Mouse (Mus musculus): ENCODE measurements around the gene Pcbd2. TPM values are rescaled to one million over a fixed set of nuclear protein-coding genes. Genes with fewer than 3 reads are reported as not detected.

Gene Pcbd2
- polyA plus RNA-seq, 1 experiment = 30.1 TPM

- DNase-seq (ENCODE audit: extremely low spot score in 1 of 2, low spot score in 1 of 2) = no peak
Observed at GRCm38 (mm10) chr13:55733628-55734502, 6.7 kb downstream of the Pcbd2 start.

- no peak for DNase-seq (ENCODE audit: extremely low spot score in 1 of 2, low spot score in 1 of 2)
Observed at GRCm38 (mm10) chr13:55737885-55738284, 10.7 kb downstream of the Pcbd2 start.

- peak in 1 of 2 experiments; percentile 46 for DNase-seq (ENCODE audit: extremely low spot score in 1 of 2, low spot score in 1 of 2)
Observed at GRCm38 (mm10) chr13:55742306-55742705, 15.1 kb downstream of the Pcbd2 start.

GRCm38 (mm10) chr13:55754380-55754779 is 27.2 kb downstream of the Pcbd2 start:
- DNase-seq (ENCODE audit: extremely low spot score in 1 of 2, low spot score in 1 of 2) = no peak

- DNase-seq (ENCODE audit: extremely low spot score in 1 of 2, low spot score in 1 of 2) = no peak
Observed at GRCm38 (mm10) chr13:55756789-55757188, 29.6 kb downstream of the Pcbd2 start.

GRCm38 (mm10) chr13:55757645-55758044 is 30.5 kb downstream of the Pcbd2 start:
- no peak for DNase-seq (ENCODE audit: extremely low spot score in 1 of 2, low spot score in 1 of 2)

- DNase-seq (ENCODE audit: extremely low spot score in 1 of 2, low spot score in 1 of 2) = no peak
Observed at GRCm38 (mm10) chr13:55760576-55760975, 33.4 kb downstream of the Pcbd2 start.

GRCm38 (mm10) chr13:55761486-55761885 is 34.3 kb downstream of the Pcbd2 start:
- no peak for DNase-seq (ENCODE audit: extremely low spot score in 1 of 2, low spot score in 1 of 2)

- DNase-seq (ENCODE audit: extremely low spot score in 1 of 2, low spot score in 1 of 2) = no peak
Observed at GRCm38 (mm10) chr13:55774352-55774751, 47.2 kb downstream of the Pcbd2 start.

GRCm38 (mm10) chr13:55775056-55775455 is 47.9 kb downstream of the Pcbd2 start:
- DNase-seq (ENCODE audit: extremely low spot score in 1 of 2, low spot score in 1 of 2) = no peak

GRCm38 (mm10) chr13:55784268-55784667 is 57.1 kb downstream of the Pcbd2 start, which contains the start of gene Catsper3:
Gene Catsper3 (plus strand): TSS chr13:55784568.
- no peak for DNase-seq (ENCODE audit: extremely low spot score in 1 of 2, low spot score in 1 of 2)

GRCm38 (mm10) chr13:55786120-55786519 is 59.0 kb downstream of the Pcbd2 start:
- no peak for DNase-seq (ENCODE audit: extremely low spot score in 1 of 2, low spot score in 1 of 2)

GRCm38 (mm10) chr13:55801246-55801645 is 74.1 kb downstream of the Pcbd2 start:
- DNase-seq (ENCODE audit: extremely low spot score in 1 of 2, low spot score in 1 of 2) = no peak

- DNase-seq (ENCODE audit: extremely low spot score in 1 of 2, low spot score in 1 of 2) = no peak
Observed at GRCm38 (mm10) chr13:55803973-55804372, 76.8 kb downstream of the Pcbd2 start.

- no peak for DNase-seq (ENCODE audit: extremely low spot score in 1 of 2, low spot score in 1 of 2)
Observed at GRCm38 (mm10) chr13:55809041-55809623, 82.0 kb downstream of the Pcbd2 start.

- DNase-seq (ENCODE audit: extremely low spot score in 1 of 2, low spot score in 1 of 2) = no peak
Observed at GRCm38 (mm10) chr13:55809707-55810106, 82.5 kb downstream of the Pcbd2 start.

GRCm38 (mm10) chr13:55810947-55811346 is 83.8 kb downstream of the Pcbd2 start:
- no peak for DNase-seq (ENCODE audit: extremely low spot score in 1 of 2, low spot score in 1 of 2)

GRCm38 (mm10) chr13:55813490-55814016 is 86.4 kb downstream of the Pcbd2 start:
- no peak for DNase-seq (ENCODE audit: extremely low spot score in 1 of 2, low spot score in 1 of 2)

GRCm38 (mm10) chr13:55814834-55815233 is 87.7 kb downstream of the Pcbd2 start:
- no peak for DNase-seq (ENCODE audit: extremely low spot score in 1 of 2, low spot score in 1 of 2)

GRCm38 (mm10) chr13:55822499-55822898 is 95.3 kb downstream of the Pcbd2 start:
- no peak for DNase-seq (ENCODE audit: extremely low spot score in 1 of 2, low spot score in 1 of 2)

GRCm38 (mm10) chr13:55824151-55824945 is 97.2 kb downstream of the Pcbd2 start:
- no peak for DNase-seq (ENCODE audit: extremely low spot score in 1 of 2, low spot score in 1 of 2)
